Mouse (Mus musculus): ENCODE measurements around the gene Hk1.
"Not testable (repeated sequence)": the region's sequence is repeated elsewhere in the genome, so short reads cannot be mapped to it uniquely, and the experiment has no call there.

The Hk1 gene

GRCm38 (mm10) chr10:62341956-62342355 is 37.8 kb downstream of the Hk1 start:
- DNase-seq (ENCODE audit: low spot score in 2 of 2) = no peak

- DNase-seq (ENCODE audit: low spot score in 2 of 2) = no peak
These were observed 38.7 kb downstream of the Hk1 start for GRCm38 (mm10) chr10:62340991-62341390.

GRCm38 (mm10) chr10:62340095-62340731 is 39.5 kb downstream of the Hk1 start:
- peak; percentile 95 to 97 for DNase-seq (ENCODE audit: low spot score in 2 of 2)

- peak in 1 of 2 experiments; percentile 32 for DNase-seq (ENCODE audit: low spot score in 2 of 2)
These were observed 40.3 kb downstream of the Hk1 start for GRCm38 (mm10) chr10:62339211-62340094.

GRCm38 (mm10) chr10:62338626-62339025 is 41.1 kb downstream of the Hk1 start:
- no peak for DNase-seq (ENCODE audit: low spot score in 2 of 2)

- DNase-seq (ENCODE audit: low spot score in 2 of 2) = no peak
These were observed 41.5 kb downstream of the Hk1 start for GRCm38 (mm10) chr10:62338176-62338575.

GRCm38 (mm10) chr10:62336601-62337578 is 42.8 kb downstream of the Hk1 start:
- peak; percentile 52 to 59 for DNase-seq (ENCODE audit: low spot score in 2 of 2)

GRCm38 (mm10) chr10:62335423-62335776 is 44.3 kb downstream of the Hk1 start:
- DNase-seq (ENCODE audit: low spot score in 2 of 2) = no peak

- DNase-seq (ENCODE audit: low spot score in 2 of 2) = no peak
These were observed 44.9 kb downstream of the Hk1 start for GRCm38 (mm10) chr10:62334686-62335422.

- DNase-seq (ENCODE audit: low spot score in 2 of 2) = no peak
These were observed 46.4 kb downstream of the Hk1 start for GRCm38 (mm10) chr10:62333269-62333668.

- peak; percentile 61 to 64 for DNase-seq (ENCODE audit: low spot score in 2 of 2)
These were observed 47.2 kb downstream of the Hk1 start for GRCm38 (mm10) chr10:62332514-62332913.

GRCm38 (mm10) chr10:62331771-62332170 is 47.9 kb downstream of the Hk1 start:
- DNase-seq (ENCODE audit: low spot score in 2 of 2) = no peak

- DNase-seq (ENCODE audit: low spot score in 2 of 2) = no peak
These were observed 48.4 kb downstream of the Hk1 start for GRCm38 (mm10) chr10:62331296-62331695.

GRCm38 (mm10) chr10:62329846-62330245 is 49.9 kb downstream of the Hk1 start:
- no peak for DNase-seq (ENCODE audit: low spot score in 2 of 2)

- DNase-seq (ENCODE audit: low spot score in 2 of 2) = no peak
These were observed 50.8 kb downstream of the Hk1 start for GRCm38 (mm10) chr10:62328886-62329412.

- DNase-seq (ENCODE audit: low spot score in 2 of 2) = no peak
These were observed 52.0 kb downstream of the Hk1 start for GRCm38 (mm10) chr10:62327572-62328317.

- no peak for DNase-seq (ENCODE audit: low spot score in 2 of 2)
These were observed 52.7 kb downstream of the Hk1 start for GRCm38 (mm10) chr10:62326818-62327571.

- DNase-seq (ENCODE audit: low spot score in 2 of 2) = no peak
These were observed 53.7 kb downstream of the Hk1 start for GRCm38 (mm10) chr10:62326002-62326401.

GRCm38 (mm10) chr10:62322821-62323220 is 56.9 kb downstream of the Hk1 start:
- not testable (repeated sequence) for DNase-seq (ENCODE audit: low spot score in 2 of 2)

All from urinary bladder, postnatal 36 days (tissue).